Mouse (Mus musculus) adrenal gland, postnatal 25 days (tissue): ENCODE results near the gene Pigt. TPM values are rescaled to one million over a fixed set of nuclear protein-coding genes. Genes with fewer than 3 reads are reported as not detected.
A peak's percentile ranks its signal among the peaks of the same experiment; 100 is the strongest.

Experiments
- DNase-seq: peaks from one replicate; pipeline ENCODE4 v3.0.0; 2021; ENCODE audit warnings: mixed read lengths
- total RNA-seq: library from RNA; stranded (reverse); gene quantifications from 2 replicates; pipeline ENCODE4 v1.2.3, GENCODE M21; 2021

The Pigt gene
- total RNA-seq, 1 experiment from 2014 or later: 98.3 TPM

GRCm38 (mm10) chr2:164486258-164487114 is 10.8 kb upstream of the Pigt start:
- peak; percentile 74 for DNase-seq

GRCm38 (mm10) chr2:164487115-164487527 is 10.2 kb upstream of the Pigt start:
- no peak for DNase-seq

GRCm38 (mm10) chr2:164487812-164488211 is 9.5 kb upstream of the Pigt start:
- DNase-seq: no peak

- DNase-seq: no peak
Observed at GRCm38 (mm10) chr2:164494126-164494525, 3.2 kb upstream of the Pigt start.

- no peak for DNase-seq
Observed at GRCm38 (mm10) chr2:164496331-164496730, 989 bp upstream of the Pigt start.

- DNase-seq: no peak
Observed at GRCm38 (mm10) chr2:164497691-164498268, 460 bp downstream of the Pigt start.

- no peak for DNase-seq
Observed at GRCm38 (mm10) chr2:164499317-164499716, 2.0 kb downstream of the Pigt start.

GRCm38 (mm10) chr2:164500511-164500910 is 3.2 kb downstream of the Pigt start:
- peak; percentile 76 for DNase-seq

GRCm38 (mm10) chr2:164504919-164505318 is 7.6 kb downstream of the Pigt start:
- no peak for DNase-seq

- DNase-seq: no peak
Observed at GRCm38 (mm10) chr2:164505619-164506347, 8.5 kb downstream of the Pigt start.

GRCm38 (mm10) chr2:164507811-164508210 is 10.5 kb downstream of the Pigt start:
- no peak for DNase-seq

GRCm38 (mm10) chr2:164510621-164511190 is 13.4 kb downstream of the Pigt start:
- no peak for DNase-seq

GRCm38 (mm10) chr2:164512121-164512909 is 15.0 kb downstream of the Pigt start:
- no peak for DNase-seq

GRCm38 (mm10) chr2:164513389-164513788 is 16.1 kb downstream of the Pigt start:
- DNase-seq: peak; percentile 39

- no peak for DNase-seq
Observed at GRCm38 (mm10) chr2:164514916-164515315, 17.6 kb downstream of the Pigt start.

- DNase-seq: no peak
Observed at GRCm38 (mm10) chr2:164515897-164516296, 18.6 kb downstream of the Pigt start.

- no peak for DNase-seq
Observed at GRCm38 (mm10) chr2:164516592-164516991, 19.3 kb downstream of the Pigt start.

GRCm38 (mm10) chr2:164517485-164518221 is 20.3 kb downstream of the Pigt start:
- DNase-seq: peak; percentile 68

GRCm38 (mm10) chr2:164518266-164519170 is 21.2 kb downstream of the Pigt start:
- DNase-seq: no peak

- no peak for DNase-seq
Observed at GRCm38 (mm10) chr2:164519171-164519526, 21.8 kb downstream of the Pigt start.
